Mouse (Mus musculus) natural killer cell, adult 2 months (primary cell): ENCODE results near the gene Mbtd1.

Experiments used
- DNase-seq, 2 experiments: peaks; one replicate each; pipeline ENCODE4 v3.0.0; 2022; ENCODE audit warnings: low spot score in 2 of 2

Mbtd1 gene

DNA sequence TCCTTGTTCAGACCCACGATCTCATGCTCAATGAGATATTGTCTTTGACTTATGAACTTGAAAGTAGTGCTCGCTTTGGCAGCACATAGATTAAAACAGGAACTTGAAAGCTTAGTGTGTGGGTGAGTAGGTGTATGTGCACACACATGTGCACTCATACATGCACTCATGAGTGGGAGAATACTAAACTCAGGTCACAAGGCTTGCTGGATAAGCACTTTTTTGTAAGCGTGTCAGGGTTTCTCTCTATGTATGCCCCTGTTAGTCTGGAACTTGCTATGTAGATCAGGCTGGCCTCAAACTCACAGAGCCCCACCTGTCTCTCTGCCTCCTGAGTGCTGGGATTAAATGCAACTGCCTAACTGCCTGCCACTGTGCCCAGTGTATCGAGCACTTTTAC is 101.4 kb downstream of the Mbtd1 start:
- peak in 1 of 2 experiments; percentile 45 for DNase-seq

DNA sequence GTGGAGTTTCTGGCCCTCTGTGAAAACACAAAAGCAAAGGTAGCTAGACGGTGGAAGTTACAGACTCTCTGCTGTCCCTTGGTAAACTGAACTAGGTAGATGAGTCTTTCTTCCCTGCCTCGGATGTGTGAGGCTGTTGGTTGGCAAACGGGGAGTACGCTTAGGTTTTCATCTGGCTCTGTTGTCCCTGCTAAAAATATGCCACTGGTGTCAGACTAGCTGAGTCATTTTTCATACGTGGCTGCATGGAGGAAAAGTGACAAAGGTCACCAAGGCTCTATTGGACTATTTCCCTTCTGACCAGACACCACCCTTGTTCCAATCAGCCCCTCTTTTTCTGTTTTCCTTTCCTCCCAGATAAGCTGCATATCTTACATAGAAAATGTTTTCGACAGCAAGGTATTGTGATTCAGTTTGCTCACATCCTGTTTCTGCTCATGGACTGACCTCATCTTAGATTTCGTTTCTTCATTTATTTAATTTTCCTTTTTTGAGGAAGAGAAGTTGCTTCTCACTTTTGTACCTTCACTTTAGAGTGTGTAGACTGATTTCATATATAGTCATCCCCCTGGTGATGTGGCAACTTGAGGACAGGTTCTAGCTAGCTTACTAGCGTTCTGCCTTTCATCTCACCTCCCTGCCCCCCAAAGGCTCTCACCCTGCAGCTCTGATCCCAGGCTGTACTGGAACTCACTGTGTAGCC is 102.1 kb downstream of the Mbtd1 start:
- peak in 1 of 2 experiments; percentile 20 for DNase-seq

DNA sequence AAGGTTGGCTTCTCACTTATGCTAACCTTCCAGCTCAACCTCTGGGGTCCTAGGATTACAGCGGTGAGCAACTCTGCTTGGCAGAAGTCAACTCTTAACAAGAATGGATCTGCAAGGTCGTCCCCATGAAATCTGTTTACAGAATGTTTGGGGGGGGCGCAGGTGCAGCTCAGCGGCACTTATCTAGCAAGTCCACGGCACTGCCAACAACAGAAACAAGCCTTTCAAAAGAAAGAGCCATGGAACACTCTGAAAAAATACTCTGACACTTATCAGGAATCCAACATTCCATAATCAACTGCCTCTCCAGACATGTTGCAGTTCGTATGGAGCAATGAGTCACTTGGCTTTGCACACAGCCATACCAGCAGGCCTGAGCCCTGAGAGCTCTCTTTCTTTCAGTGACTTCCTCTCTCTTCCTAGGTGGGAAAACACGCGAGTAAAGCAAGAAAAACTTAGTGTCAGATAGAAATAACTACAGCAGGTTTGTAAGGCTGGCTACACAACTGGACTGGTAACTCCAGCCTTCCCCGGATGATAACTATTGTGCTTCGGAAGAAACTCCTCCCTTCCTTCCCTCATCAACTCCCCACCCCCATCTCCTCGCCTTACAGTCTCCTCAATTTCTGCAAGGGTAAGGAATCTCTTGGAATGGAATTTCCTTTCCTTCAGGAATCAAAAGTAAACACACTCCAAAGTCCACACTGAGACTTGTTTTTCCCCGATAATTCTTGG is 102.8 kb downstream of the Mbtd1 start:
- no peak for DNase-seq

DNA sequence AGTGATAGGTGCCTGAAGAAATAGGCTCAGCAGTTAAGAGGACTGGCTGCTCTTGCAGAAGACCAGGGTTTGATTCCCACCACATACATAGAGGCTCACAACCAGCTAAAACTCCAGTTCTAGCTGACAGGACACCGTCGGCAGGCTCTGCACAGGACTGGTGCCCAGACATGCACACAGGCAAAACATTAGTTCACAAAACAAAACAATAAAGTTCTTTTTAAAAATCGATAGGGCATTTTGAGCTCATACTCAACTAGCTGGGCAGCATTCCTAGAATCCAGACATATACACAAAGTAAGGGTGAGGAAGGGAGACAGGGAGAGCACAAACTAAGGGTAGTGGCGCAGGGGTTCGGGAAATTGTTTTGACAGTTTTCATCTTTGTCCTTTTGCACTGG is 108.9 kb downstream of the Mbtd1 start:
- DNase-seq = no peak

DNA sequence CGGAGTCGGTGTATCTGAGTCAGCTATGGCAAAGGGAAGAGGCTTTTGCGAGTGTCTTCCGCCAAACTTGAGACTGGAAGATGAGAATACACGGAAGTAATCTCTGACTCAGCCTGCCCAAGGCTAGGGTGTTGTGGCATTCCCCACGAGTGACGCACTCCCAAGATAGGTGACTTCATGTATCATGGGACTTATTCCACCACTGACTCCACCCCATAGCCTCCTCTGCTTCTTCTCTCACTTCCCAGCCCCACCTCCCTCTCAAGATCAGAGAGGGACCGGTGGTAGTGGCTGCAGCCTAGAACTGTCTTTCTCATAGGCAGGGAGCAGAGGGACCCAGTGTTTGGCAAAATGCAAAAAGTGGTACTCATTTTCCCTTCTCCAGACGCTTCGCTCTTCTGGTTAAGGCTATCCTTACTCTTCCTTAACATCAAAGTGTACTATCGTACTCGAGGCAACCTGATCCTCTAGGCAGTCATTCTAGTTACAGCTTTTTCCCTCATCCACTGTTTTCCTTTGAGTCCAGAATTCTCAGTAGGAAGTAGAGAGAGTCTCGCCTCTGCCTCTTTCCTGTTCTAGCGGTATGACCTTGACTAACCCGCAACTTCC is 109.6 kb downstream of the Mbtd1 start:
- peak; percentile 93 for DNase-seq

DNA sequence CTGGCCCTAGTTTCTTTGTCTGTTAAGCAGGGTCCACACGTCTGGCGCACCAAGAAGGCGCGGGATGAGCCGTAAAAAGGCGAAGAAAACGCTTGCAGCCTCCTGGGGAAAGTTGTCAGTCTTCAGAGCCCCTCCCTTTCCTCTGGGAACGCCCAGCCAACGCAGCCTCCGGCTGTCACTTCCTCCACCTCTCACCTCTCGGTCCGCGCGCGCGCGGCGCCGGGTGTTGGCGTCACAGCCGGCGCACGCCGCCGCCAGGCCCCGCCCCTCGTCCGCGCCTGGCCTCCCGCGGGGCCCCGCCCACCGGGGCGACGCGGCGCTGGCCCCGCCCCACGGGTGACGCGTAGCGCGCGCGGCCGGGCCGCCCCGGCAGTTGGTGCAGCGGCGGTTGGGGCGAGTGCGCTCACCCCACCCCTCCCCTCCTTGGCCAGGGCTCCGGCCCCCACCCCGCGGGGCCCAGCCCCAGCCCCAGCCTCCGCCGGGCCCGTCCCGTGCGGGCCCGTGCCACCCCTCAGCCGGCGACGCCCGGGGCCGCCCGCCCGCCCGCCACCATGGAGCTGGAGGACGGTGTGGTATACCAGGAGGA is 110.2 kb downstream of the Mbtd1 start, which contains the start of gene Spag9:
Gene Spag9, plus strand, starts transcription at position 372 of the 586 bp plus-strand sequence.
- peak; percentile 92 to 94 for DNase-seq
